Mouse (Mus musculus): ENCODE measurements around the gene Ttll5. TPM values are rescaled to one million over a fixed set of nuclear protein-coding genes. Genes with fewer than 3 reads are reported as not detected.

Ttll5 gene
- total and polyA plus RNA-seq, 3 experiments = 7.4 to 18.5 TPM; not detected in 1

GRCm38 (mm10) chr12:85784916-85785815, 39.3 kb upstream of the Ttll5 start:
- H3K9me3 ChIP-seq (replicated peaks; ENCODE audit: insufficient read depth, low read length) = no peaks in the 10 kb centered on the region
- TF ChIP-seq TAL1 (IDR thresholded peaks at IDR 0.05; ENCODE audit: low read length) = no peak
- TF ChIP-seq MYC (IDR thresholded peaks at IDR 0.05; ENCODE audit: low read depth, low read length) = no peak
- TF ChIP-seq JUND (IDR thresholded peaks at IDR 0.05; ENCODE audit: low read depth, low read length) = no peak
- no peak for TF ChIP-seq POLR2AphosphoS5 (IDR thresholded peaks at IDR 0.05; ENCODE audit: borderline replicate concordance, low read depth, low read length)
- no peak for TF ChIP-seq RCOR1 (IDR thresholded peaks at IDR 0.05; ENCODE audit: low read depth, low read length)
- no peak for TF ChIP-seq TBP (IDR thresholded peaks at IDR 0.05; ENCODE audit: low read depth, low read length)
- no peak for TF ChIP-seq CHD2 (IDR thresholded peaks at IDR 0.05; ENCODE audit: low read length)
- no peak for TF ChIP-seq GABPA (IDR thresholded peaks at IDR 0.05; ENCODE audit: low read depth, low read length)
- no peak for TF ChIP-seq MXI1 (IDR thresholded peaks at IDR 0.05; ENCODE audit: low read depth, low read length)
- TF ChIP-seq CHD1 (IDR thresholded peaks at IDR 0.05; ENCODE audit: low read depth, low read length) = no peak
- TF ChIP-seq MAZ (IDR thresholded peaks at IDR 0.05; ENCODE audit: low read depth, low read length) = no peak
- H3K9ac ChIP-seq (ENCODE audit: control insufficient read depth, low read depth, low read length, poor library complexity, severe bottlenecking) = no peak overlapping the region
- DNase-seq (ENCODE audit: low read depth, low spot score) = no peak
- no peak overlapping the region for H3K27ac ChIP-seq (ENCODE audit: control insufficient read depth, low read depth, low read length)
- H3K27me3 ChIP-seq (ENCODE audit: control insufficient read depth in 1 of 2, insufficient read depth in 2 of 2, low read length in 2 of 2) = no peaks in the 10 kb centered on the region; a peak in 2 of 4 replicates
- no peak overlapping the region for H3K4me3 ChIP-seq (ENCODE audit: control insufficient read depth in 1 of 2, insufficient read depth in 1 of 2, low read depth in 2 of 2, low read length in 2 of 2)
- no peaks in the 10 kb centered on the region for H3K4me1 ChIP-seq (ENCODE audit: control insufficient read depth in 1 of 2, insufficient read depth in 2 of 2, low read length in 2 of 2)
- H3K36me3 ChIP-seq (ENCODE audit: control insufficient read depth in 1 of 2, insufficient read depth in 2 of 2, low read length in 2 of 2) = no peaks in the 10 kb centered on the region
- no peaks in the 10 kb centered on the region for H3K79me2 ChIP-seq (ENCODE audit: control insufficient read depth, insufficient read depth, low read length, poor library complexity)

GRCm38 (mm10) chr12:85792158-85792557, 32.3 kb upstream of the Ttll5 start:
- H3K36me3 ChIP-seq (ENCODE audit: control insufficient read depth in 1 of 2, insufficient read depth in 2 of 2, low read length in 2 of 2) = no peaks in the 10 kb centered on the region
- no peaks in the 10 kb centered on the region for H3K79me2 ChIP-seq (ENCODE audit: control insufficient read depth, insufficient read depth, low read length, poor library complexity)
- no peak overlapping the region for H3K27ac ChIP-seq (ENCODE audit: control insufficient read depth, low read depth, low read length)
- TF ChIP-seq NRF1 (IDR thresholded peaks at IDR 0.05; ENCODE audit: insufficient read depth, low read depth, low read length, poor library complexity, severe bottlenecking) (no peak), POLR2A (IDR thresholded peaks at IDR 0.05; ENCODE audit: control insufficient read depth in 1 of 2, insufficient read depth in 1 of 2, low read depth in 1 of 2, low read length in 2 of 2, poor library complexity in 1 of 2) (no peak), E2F4 (IDR thresholded peaks at IDR 0.05; ENCODE audit: borderline replicate concordance, low read depth, low read length) (no peak), NELFE (IDR thresholded peaks at IDR 0.05; ENCODE audit: low read depth, low read length) (no peak), CHD2 (IDR thresholded peaks at IDR 0.05; ENCODE audit: low read length) (no peak), HCFC1 (IDR thresholded peaks at IDR 0.05; ENCODE audit: low read depth, low read length) (no peak), GATA1 (IDR thresholded peaks at IDR 0.05; ENCODE audit: low read depth, low read length) (no peak), CHD1 (IDR thresholded peaks at IDR 0.05; ENCODE audit: low read depth, low read length) (no peak), MAX (IDR thresholded peaks at IDR 0.05; ENCODE audit: low read length) (no peak), CTCF (IDR thresholded peaks at IDR 0.05 in 2 of 3, conservative IDR thresholded peaks at IDR 0.05 in 1 of 3; ENCODE audit: control insufficient read depth in 1 of 3, insufficient read depth in 1 of 3, low read depth in 2 of 3, low read length in 3 of 3, poor library complexity in 1 of 3, severe bottlenecking in 1 of 3) (no peak), TBP (IDR thresholded peaks at IDR 0.05; ENCODE audit: low read depth, low read length) (no peak)
- no peak for DNase-seq (ENCODE audit: low read depth, low spot score)
- H3K9me3 ChIP-seq (replicated peaks; ENCODE audit: insufficient read depth, low read length) = no peaks in the 10 kb centered on the region
- H3K4me3 ChIP-seq (ENCODE audit: control insufficient read depth in 1 of 2, insufficient read depth in 1 of 2, low read depth in 2 of 2, low read length in 2 of 2) = no peak overlapping the region
- H3K27me3 ChIP-seq (ENCODE audit: control insufficient read depth in 1 of 2, insufficient read depth in 2 of 2, low read length in 2 of 2) = no peaks in the 10 kb centered on the region
- no peaks in the 10 kb centered on the region for H3K4me1 ChIP-seq (ENCODE audit: control insufficient read depth in 1 of 2, insufficient read depth in 2 of 2, low read length in 2 of 2)
- H3K9ac ChIP-seq (ENCODE audit: control insufficient read depth, low read depth, low read length, poor library complexity, severe bottlenecking) = no peak overlapping the region
